Mouse (Mus musculus) midbrain, embryonic 10.5 days (tissue): ENCODE results near the gene E2f6. TPM values are rescaled to one million over a fixed set of nuclear protein-coding genes. Genes with fewer than 3 reads are reported as not detected.
A peak's percentile ranks its signal among the peaks of the same experiment; 100 is the strongest.

Source experiments
- DNase-seq: peaks from one replicate; pipeline ENCODE4 v3.0.0-alpha.2; 2017; ENCODE audit warnings: low spot score
- H3K27ac ChIP-seq: fragments of 300-500 bp; sonication (generic); replicated peaks from 2 replicates; pipeline ENCODE4 v1.5.1; 2016; ENCODE audit warnings: mild to moderate bottlenecking
- H3K27me3 ChIP-seq: fragments of 300-500 bp; sonication (generic); 2 replicates; pipeline ENCODE4 v1.6.1; 2016; ENCODE audit warnings: low read depth, mild to moderate bottlenecking; ENCODE audit not compliant: poor library complexity, severe bottlenecking
- H3K36me3 ChIP-seq: fragments of 300-500 bp; sonication (generic); 2 replicates; pipeline ENCODE4 v1.6.1; 2016; ENCODE audit warnings: mild to moderate bottlenecking, moderate library complexity
- H3K4me1 ChIP-seq: fragments of 300-500 bp; sonication (generic); 2 replicates; pipeline ENCODE4 v1.6.1; 2016
- H3K4me3 ChIP-seq: fragments of 300-500 bp; sonication (generic); 2 replicates; pipeline ENCODE4 v1.5.1; 2016; ENCODE audit warnings: mild to moderate bottlenecking, moderate library complexity
- H3K9me3 ChIP-seq: fragments of 300-500 bp; sonication (generic); replicated peaks from 2 replicates; pipeline ENCODE4 v1.6.1; 2016; ENCODE audit warnings: mild to moderate bottlenecking
- WGBS: fragments of 180-500 bp; shearing (Covaris S2); methylation state at CpG from one replicate; pipeline ENCODE4 v1.1.7; 2016; 5-methylcytosine and 5-hydroxymethylcytosine counted together
- polyA plus RNA-seq: library from polyadenylated mRNA; unstranded; fragments of >200 nt; fragmentation: Nextera tagmentation; extraction: Ambion mirVana; gene quantifications from 2 replicates; pipeline ENCODE4 v1.2.1, GENCODE M21; 2016

E2f6 gene
- polyA plus RNA-seq, 1 experiment from 2014 or later = 72.8 TPM

GRCm38 (mm10) chr12:16803237-16803955, 7.4 kb upstream of the E2f6 start:
- peak; percentile 62 for DNase-seq
- Histone ChIP-seq H3K27ac (peak overlapping the region; percentile 99), H3K4me1 (peaks cover 66% of the 10 kb centered on the region), H3K4me3 (peak overlapping the region; percentile 7; the same call in 1 of the 2 replicates), H3K36me3 (no peaks in the 10 kb centered on the region), H3K27me3 (peaks cover 28% of the 10 kb centered on the region), H3K9me3 (no peaks in the 10 kb centered on the region)
- 9% methylated on average over 5 of the region's 5 CpGs for WGBS

DNA sequence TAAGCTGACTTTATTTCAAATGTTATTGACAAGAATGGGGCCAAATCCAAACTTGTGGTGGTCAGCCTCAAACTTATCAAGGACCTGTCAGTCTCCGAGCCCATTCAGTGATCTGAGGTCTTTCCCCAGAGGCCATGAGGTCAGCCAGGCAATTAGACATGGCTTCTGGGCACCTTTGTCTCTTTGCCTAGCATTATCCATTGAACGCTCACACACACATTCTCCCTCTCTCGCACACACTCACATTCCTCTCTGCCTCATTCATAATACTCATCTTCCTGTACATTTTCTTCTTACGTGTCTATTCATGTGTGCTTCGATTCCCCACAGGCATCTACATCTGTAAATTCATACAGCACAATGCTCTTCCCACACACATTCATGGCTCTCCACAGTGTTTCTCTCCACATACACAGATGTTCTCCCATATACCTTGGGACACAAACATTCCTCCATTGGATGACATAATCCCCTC, 6.8 kb upstream of the E2f6 start:
- Histone ChIP-seq H3K36me3 (no peaks in the 10 kb centered on the region), H3K27me3 (peaks cover 34% of the 10 kb centered on the region), H3K4me1 (peaks cover 60% of the 10 kb centered on the region), H3K9me3 (no peaks in the 10 kb centered on the region), H3K27ac (peak overlapping the region; percentile 99), H3K4me3 (no peak overlapping the region)
- 14% methylated on average over 5 of the region's 5 CpGs for WGBS
- peak; percentile 75 for DNase-seq

DNA sequence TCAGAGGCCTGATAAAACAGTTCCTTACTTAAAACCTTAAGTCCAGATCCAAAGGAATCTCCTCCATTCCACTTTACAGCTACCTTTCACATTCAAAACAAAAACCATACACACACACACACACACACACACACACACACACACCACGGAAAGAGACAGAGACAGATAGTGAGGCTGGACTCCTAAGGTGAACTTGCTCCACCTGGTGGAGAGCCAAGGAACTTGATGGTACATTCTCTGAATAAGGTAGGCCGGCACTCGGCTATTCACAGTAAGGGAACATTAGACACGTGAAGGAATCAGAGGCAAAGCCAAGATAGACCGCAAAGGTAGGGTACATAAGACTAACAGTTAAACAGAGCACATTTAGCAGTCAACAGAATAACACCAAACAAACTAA, 5.3 kb upstream of the E2f6 start:
- H3K27me3 ChIP-seq = peaks cover 49% of the 10 kb centered on the region
- H3K4me3 ChIP-seq = no peak overlapping the region
- peak overlapping the region; percentile 99; the same call in 1 of the 2 replicates for H3K27ac ChIP-seq
- peak; percentile 80 for DNase-seq
- H3K36me3 ChIP-seq = no peaks in the 10 kb centered on the region
- H3K9me3 ChIP-seq = peaks cover 5% of the 10 kb centered on the region; the same call in 1 of the 2 replicates
- 6% methylated on average over 5 of the region's 5 CpGs for WGBS
- peaks cover 51% of the 10 kb centered on the region for H3K4me1 ChIP-seq

DNA sequence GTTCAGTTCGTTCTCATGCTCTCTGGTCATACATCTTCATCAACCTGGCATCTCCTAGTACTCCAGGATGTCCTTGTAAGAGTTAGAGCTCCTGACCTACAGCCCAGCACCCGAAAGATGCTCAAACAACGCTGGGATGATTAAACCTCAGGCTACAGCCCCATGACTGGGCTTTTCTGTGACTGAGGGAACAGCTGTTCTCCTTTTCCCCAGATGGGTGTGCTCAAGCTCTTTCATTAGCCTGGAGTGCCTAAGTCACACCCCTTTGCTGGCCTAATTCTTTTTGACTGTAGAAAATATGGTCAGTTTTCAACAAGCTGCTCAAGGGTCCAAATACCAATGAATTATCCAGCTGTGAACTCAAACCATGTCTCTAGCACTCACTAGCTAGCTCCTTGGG, 2.7 kb upstream of the E2f6 start:
- no peak for DNase-seq
- Histone ChIP-seq H3K27ac (no peak overlapping the region), H3K9me3 (peaks cover 5% of the 10 kb centered on the region; the same call in 1 of the 2 replicates), H3K4me1 (peaks cover 51% of the 10 kb centered on the region), H3K4me3 (no peak overlapping the region), H3K36me3 (0 out of 2 replicates have a peak, but pooled peaks cover 2% of the 10 kb centered on the region), H3K27me3 (peaks cover 48% of the 10 kb centered on the region)
- 48% methylated on average over 3 of the region's 3 CpGs for WGBS

DNA sequence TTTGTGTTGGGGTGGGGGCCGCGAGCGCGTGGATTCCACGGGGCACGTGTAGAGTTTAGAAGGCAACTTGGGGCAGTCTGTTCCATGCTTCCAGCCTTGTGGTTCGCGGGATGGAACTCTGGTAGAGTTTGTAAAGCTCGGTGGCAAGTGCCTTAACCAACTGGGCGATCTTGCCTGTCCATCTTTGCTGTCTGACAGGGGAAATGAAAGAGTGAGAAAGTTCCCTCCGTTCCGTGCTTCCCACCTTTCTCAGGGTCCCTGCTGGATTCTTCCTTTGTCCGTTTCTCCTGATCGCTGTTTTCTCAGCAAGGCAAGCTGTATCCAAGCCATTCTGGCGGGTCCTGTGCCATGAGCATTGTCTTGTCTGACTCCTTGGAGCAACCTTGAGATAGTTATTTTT, 714 bp downstream of the E2f6 start:
- Histone ChIP-seq H3K27ac (peak overlapping the region; percentile 98), H3K36me3 (peaks cover 32% of the 10 kb centered on the region), H3K27me3 (peaks cover 38% of the 10 kb centered on the region), H3K4me3 (peak overlapping the region; percentile 77), H3K4me1 (peaks cover 34% of the 10 kb centered on the region), H3K9me3 (peaks cover 5% of the 10 kb centered on the region; the same call in 1 of the 2 replicates)
- 9% methylated on average over 15 of the region's 15 CpGs for WGBS
- DNase-seq = peak; percentile 55

- H3K27ac ChIP-seq = no peak overlapping the region
- H3K4me1 ChIP-seq = peaks cover 51% of the 10 kb centered on the region
- H3K4me3 ChIP-seq = no peak overlapping the region
- peaks cover 85% of the 10 kb centered on the region for H3K36me3 ChIP-seq
- 89% methylated on average over 4 of the region's 4 CpGs for WGBS
- no peaks in the 10 kb centered on the region for H3K9me3 ChIP-seq
- DNase-seq = no peak
- H3K27me3 ChIP-seq = no peaks in the 10 kb centered on the region
Measured at GRCm38 (mm10) chr12:16817147-16817546, 6.4 kb downstream of the E2f6 start.

DNA sequence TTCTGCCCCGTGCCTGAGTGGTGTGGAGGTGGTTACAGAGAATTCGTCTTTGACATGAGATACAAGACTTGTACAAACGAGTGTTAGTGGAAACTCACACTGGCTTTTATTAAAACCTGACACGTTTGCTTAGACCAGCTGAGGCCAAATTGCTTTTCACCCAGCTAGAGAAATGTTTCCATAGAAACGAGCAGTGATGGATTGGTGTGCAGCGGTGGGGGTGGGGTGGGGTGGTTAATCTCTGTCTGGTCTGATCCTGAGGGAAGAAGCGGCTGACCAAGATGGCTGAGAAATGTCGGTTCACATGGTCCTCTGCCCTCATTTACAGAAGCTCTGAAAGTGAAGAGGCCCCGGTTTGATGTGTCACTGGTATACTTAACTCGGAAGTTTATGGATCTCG, 7.8 kb downstream of the E2f6 start:
- Histone ChIP-seq H3K4me1 (peaks cover 48% of the 10 kb centered on the region), H3K27me3 (no peaks in the 10 kb centered on the region), H3K4me3 (no peak overlapping the region), H3K27ac (peak overlapping the region; percentile 70), H3K36me3 (peaks cover 96% of the 10 kb centered on the region), H3K9me3 (no peaks in the 10 kb centered on the region)
- 47% methylated on average over 11 of the region's 11 CpGs for WGBS
- peak; percentile 59 for DNase-seq

- Histone ChIP-seq H3K9me3 (no peaks in the 10 kb centered on the region), H3K4me1 (peaks cover 44% of the 10 kb centered on the region), H3K36me3 (peaks cover 96% of the 10 kb centered on the region), H3K27me3 (no peaks in the 10 kb centered on the region), H3K27ac (peak overlapping the region; percentile 53), H3K4me3 (no peak overlapping the region)
- 70% methylated on average over 7 of the region's 7 CpGs for WGBS
- peak; percentile 28 for DNase-seq
Measured at GRCm38 (mm10) chr12:16820761-16821160, 10.0 kb downstream of the E2f6 start.

- DNase-seq = no peak
- no peak overlapping the region for H3K4me3 ChIP-seq
- H3K27ac ChIP-seq = peak overlapping the region; percentile 23; the same call in 1 of the 2 replicates
- H3K4me1 ChIP-seq = peaks cover 44% of the 10 kb centered on the region
- peaks cover 95% of the 10 kb centered on the region for H3K36me3 ChIP-seq
- H3K9me3 ChIP-seq = no peaks in the 10 kb centered on the region
- 93% methylated on average over 10 of the region's 10 CpGs for WGBS
- H3K27me3 ChIP-seq = no peaks in the 10 kb centered on the region
Measured at GRCm38 (mm10) chr12:16822181-16822734, 11.5 kb downstream of the E2f6 start.

DNA sequence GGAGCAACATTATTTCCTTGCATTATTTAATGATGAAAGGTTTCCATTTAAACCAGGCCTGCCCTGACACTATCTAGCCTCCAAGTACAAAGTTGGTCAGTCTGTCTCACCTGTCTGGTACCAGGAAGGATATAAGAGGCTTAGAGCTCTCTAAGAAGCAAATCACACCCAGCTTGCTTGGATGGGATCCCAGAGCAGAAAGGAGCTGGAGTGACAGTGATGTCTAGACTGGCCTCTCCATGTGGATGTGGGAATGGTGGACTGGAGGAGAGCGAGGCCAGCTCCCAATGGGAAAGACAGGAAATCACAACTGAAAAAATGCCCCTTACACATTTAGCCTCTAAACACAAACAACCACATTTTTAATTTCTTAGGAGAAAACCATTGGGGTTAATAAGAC, 12.9 kb downstream of the E2f6 start:
- Histone ChIP-seq H3K36me3 (peaks cover 99% of the 10 kb centered on the region), H3K9me3 (no peaks in the 10 kb centered on the region), H3K4me3 (no peak overlapping the region), H3K27me3 (no peaks in the 10 kb centered on the region), H3K4me1 (peaks cover 35% of the 10 kb centered on the region), H3K27ac (no peak overlapping the region)
- WGBS = 94% methylated on average over 1 of the region's 1 CpGs
- DNase-seq = no peak

DNA sequence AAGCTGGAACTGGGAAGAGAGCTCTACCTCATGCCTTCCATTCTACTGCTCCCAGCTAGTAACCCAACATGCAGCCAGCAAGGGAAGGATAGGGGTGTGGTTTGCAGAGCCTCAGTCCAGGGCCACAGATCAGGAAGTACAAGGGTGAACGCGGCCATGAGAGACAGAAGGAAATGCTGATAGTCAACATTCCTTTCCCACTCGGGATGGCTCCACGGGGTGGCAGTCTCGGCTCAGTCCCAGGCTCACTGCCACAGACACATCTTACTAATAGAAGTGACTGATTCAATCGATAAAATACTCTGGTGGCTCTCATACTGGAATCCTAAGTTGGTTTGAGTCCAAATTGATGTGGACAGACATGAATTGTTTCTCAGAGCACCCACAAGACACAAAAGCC, 17.7 kb downstream of the E2f6 start:
- Histone ChIP-seq H3K36me3 (peaks cover 68% of the 10 kb centered on the region), H3K27me3 (no peaks in the 10 kb centered on the region), H3K4me1 (no peaks in the 10 kb centered on the region), H3K9me3 (no peaks in the 10 kb centered on the region), H3K27ac (no peak overlapping the region), H3K4me3 (no peak overlapping the region)
- 78% methylated on average over 6 of the region's 6 CpGs for WGBS
- no peak for DNase-seq

DNA sequence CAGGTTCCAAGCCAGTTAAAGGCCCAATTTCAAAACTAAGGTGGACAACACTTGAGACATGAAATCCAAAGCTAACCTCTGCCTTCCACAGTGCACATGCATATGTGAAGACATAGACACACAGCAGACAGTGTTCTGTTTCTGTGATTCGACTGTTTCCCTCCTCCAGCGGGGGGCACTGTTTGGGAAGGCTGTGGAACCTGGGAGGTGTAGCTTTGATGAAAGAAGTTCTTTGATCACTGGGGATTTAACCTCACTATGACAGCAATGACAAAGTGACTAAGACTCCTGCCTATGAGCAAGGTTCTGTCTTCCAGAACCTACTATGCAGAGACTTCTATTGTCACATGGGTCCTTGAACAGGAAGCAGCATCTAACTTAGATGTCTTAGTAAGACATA, 19.0 kb downstream of the E2f6 start:
- H3K27ac ChIP-seq = no peak overlapping the region
- H3K9me3 ChIP-seq = no peaks in the 10 kb centered on the region
- no peak for DNase-seq
- H3K4me3 ChIP-seq = no peak overlapping the region
- 94% methylated on average over 2 of the region's 2 CpGs for WGBS
- peaks cover 55% of the 10 kb centered on the region for H3K36me3 ChIP-seq
- H3K4me1 ChIP-seq = no peaks in the 10 kb centered on the region
- H3K27me3 ChIP-seq = no peaks in the 10 kb centered on the region

DNA sequence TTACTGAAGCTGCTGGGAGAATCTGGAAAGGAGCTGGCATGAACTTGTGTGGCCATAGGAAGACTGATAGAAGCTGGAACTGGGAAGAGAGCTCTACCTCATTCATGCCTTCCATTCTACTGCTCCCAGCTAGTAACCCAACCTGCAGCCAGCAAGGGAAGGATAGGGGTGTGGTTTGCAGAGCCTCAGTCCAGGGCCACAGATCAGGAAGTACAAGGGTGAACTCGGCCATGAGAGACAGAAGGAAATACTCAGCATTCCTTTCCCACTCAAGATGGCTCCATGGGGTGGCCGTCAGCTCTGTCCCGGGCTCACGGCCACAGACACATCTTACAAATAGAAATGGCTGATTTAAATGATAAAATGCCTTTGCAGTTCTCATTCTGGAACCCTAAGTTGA, 20.3 kb downstream of the E2f6 start:
- 74% methylated on average over 4 of the region's 4 CpGs for WGBS
- H3K4me1 ChIP-seq = no peaks in the 10 kb centered on the region
- no peak for DNase-seq
- no peaks in the 10 kb centered on the region for H3K27me3 ChIP-seq
- peaks cover 42% of the 10 kb centered on the region for H3K36me3 ChIP-seq
- no peak overlapping the region for H3K27ac ChIP-seq
- no peak overlapping the region for H3K4me3 ChIP-seq
- no peaks in the 10 kb centered on the region for H3K9me3 ChIP-seq
